Mouse (Mus musculus) CH12F3 (cell line): Measurements from ENCODE around the gene Zfp644.

Source experiments
- in situ Hi-C: fragments of 300-500 bp; cut with MboI; formaldehyde crosslinking; loops from 2 replicates; pipeline ENCODE4 v1.14.3; 2020; ENCODE audit warnings: low sequenced_read_pairs

The Zfp644 gene

GRCm38 (mm10) chr5:106604381-106604780 is 92.7 kb downstream of the Zfp644 start:
- in situ Hi-C loops, result no loop called here

- in situ Hi-C loops, result no loop called here
Measured at GRCm38 (mm10) chr5:106599482-106599881, 97.6 kb downstream of the Zfp644 start.

- in situ Hi-C loops, result no loop called here
Measured at GRCm38 (mm10) chr5:106597472-106597871, 99.6 kb downstream of the Zfp644 start.

- in situ Hi-C loops, result no loop called here
Measured at GRCm38 (mm10) chr5:106594388-106594787, 102.7 kb downstream of the Zfp644 start.

- in situ Hi-C loops, result no loop called here
Measured at GRCm38 (mm10) chr5:106590686-106591085, 106.4 kb downstream of the Zfp644 start.

GRCm38 (mm10) chr5:106589670-106590069 is 107.4 kb downstream of the Zfp644 start:
- in situ Hi-C loops, result no loop called here

GRCm38 (mm10) chr5:106589006-106589405 is 108.1 kb downstream of the Zfp644 start:
- in situ Hi-C loops, result no loop called here

GRCm38 (mm10) chr5:106580943-106581342 is 116.1 kb downstream of the Zfp644 start:
- in situ Hi-C loops, result no loop called here

GRCm38 (mm10) chr5:106577237-106577888 is 119.7 kb downstream of the Zfp644 start:
- in situ Hi-C loops, result no loop called here

- in situ Hi-C loops, result no loop called here
Measured at GRCm38 (mm10) chr5:106575098-106575497, 122.0 kb downstream of the Zfp644 start.

GRCm38 (mm10) chr5:106574560-106574946 is 122.5 kb downstream of the Zfp644 start:
- in situ Hi-C loops, result no loop called here

- in situ Hi-C loops, result no loop called here
Measured at GRCm38 (mm10) chr5:106573742-106574559, 123.1 kb downstream of the Zfp644 start.
